Mouse (Mus musculus) E14TG2a.4 (cell line): Measurements from ENCODE around the gene Serpinb1a.

Source experiments
- CTCF ChIP-seq: conservative IDR thresholded peaks from 2 replicates; pipeline ENCODE4 v1.5.1; 2014; ENCODE audit warnings: low read length
- POU5F1 ChIP-seq: IDR thresholded peaks from 2 replicates; pipeline ENCODE4 v1.6.1; 2014; ENCODE audit warnings: low read length, borderline replicate concordance

GRCm38 (mm10) chr13:32801693-32802221, 49.2 kb downstream of the Serpinb1a start, which contains the start of gene Wrnip1:
- TF ChIP-seq CTCF (no peak), POU5F1 (no peak)
